Mouse (Mus musculus): ENCODE measurements around the gene Pik3r4. TPM values are rescaled to one million over a fixed set of nuclear protein-coding genes. Genes with fewer than 3 reads are reported as not detected.
"Not testable (repeated sequence)": the region's sequence is repeated elsewhere in the genome, so short reads cannot be mapped to it uniquely, and the experiment has no call there.

The Pik3r4 gene
- polyA plus RNA-seq (2014; fragmentation: Nextera tagmentation; extraction: Ambion mirVana): 25.4 and 27.4 TPM in 2 replicates

GRCm38 (mm10) chr9:105642460-105643371, at the start of gene Pik3r4:
TSS of gene Pik3r4 (plus strand) at chr9:105642978.
- peak within 1 kb of the TSS; percentile 83 for H3K4me2 ChIP-seq
- H3K36me3 ChIP-seq (ENCODE audit: control insufficient read depth, insufficient read depth, low read length): 0 out of 2 replicates have a peak, but pooled peaks cover 3% of the 10 kb centered on the region
- WGBS: 5% methylated on average over 37 of the region's 37 CpGs
- peak; percentile 92 for ATAC-seq (ENCODE audit: low FRiP score)
- DNase-seq (ENCODE audit: low spot score, missing footprints): peak; percentile 97
- peaks cover 6% of the 10 kb centered on the region for H3K4me1 ChIP-seq (ENCODE audit: control insufficient read depth, insufficient read depth, low read length)
- H3K9me3 ChIP-seq (ENCODE audit: control insufficient read depth, low read length): no peaks in the 10 kb centered on the region
- H3K4me3 ChIP-seq (ENCODE audit: low read depth, low read length): peak within 1 kb of the TSS; percentile 68
- peak within 1 kb of the TSS; percentile 80 for H3K9ac ChIP-seq (ENCODE audit: low read length)
- H3K27me3 ChIP-seq (ENCODE audit: control insufficient read depth, insufficient read depth, low read length): no peaks in the 10 kb centered on the region
- no peak within 1 kb of the TSS for H3K27ac ChIP-seq (ENCODE audit: low read depth, low read length)

DNA sequence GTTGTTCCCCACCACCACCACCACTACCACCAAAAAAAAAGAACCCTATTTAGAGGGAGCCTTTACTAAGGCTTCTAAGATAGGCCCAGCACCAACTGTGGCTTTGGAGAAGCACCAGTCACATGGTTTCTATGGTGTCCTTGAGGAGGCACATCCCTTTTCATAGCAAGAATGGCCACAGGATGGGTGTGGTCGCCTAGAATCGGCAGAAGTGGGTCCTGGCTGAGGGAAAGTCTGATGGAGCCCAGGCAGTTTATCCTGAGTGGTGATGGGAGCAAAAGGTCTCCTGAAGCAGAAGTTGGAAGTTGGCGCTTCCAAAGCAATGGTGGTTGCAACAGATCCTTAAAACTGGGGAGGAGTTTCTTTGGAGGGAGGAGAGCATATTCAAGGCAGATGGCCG, 43.9 kb upstream of the Pik3r4 start:
- ATAC-seq (ENCODE audit: low FRiP score): no peak
- H3K27me3 ChIP-seq (ENCODE audit: control insufficient read depth, insufficient read depth, low read length): no peaks in the 10 kb centered on the region

GRCm38 (mm10) chr9:105611980-105612771, 30.6 kb upstream of the Pik3r4 start:
- no peaks in the 10 kb centered on the region for H3K4me1 ChIP-seq (ENCODE audit: control insufficient read depth, insufficient read depth, low read length)
- WGBS: 90% methylated on average over 15 of the region's 15 CpGs
- no peak for DNase-seq (ENCODE audit: low spot score, missing footprints)
- H3K4me3 ChIP-seq (ENCODE audit: low read depth, low read length): no peak overlapping the region
- H3K4me2 ChIP-seq: no peak overlapping the region
- H3K27ac ChIP-seq (ENCODE audit: low read depth, low read length): no peak overlapping the region
- no peak for ATAC-seq (ENCODE audit: low FRiP score)
- H3K9me3 ChIP-seq (ENCODE audit: control insufficient read depth, low read length): no peaks in the 10 kb centered on the region
- no peaks in the 10 kb centered on the region for H3K36me3 ChIP-seq (ENCODE audit: control insufficient read depth, insufficient read depth, low read length)
- no peak overlapping the region for H3K9ac ChIP-seq (ENCODE audit: low read length)
- H3K27me3 ChIP-seq (ENCODE audit: control insufficient read depth, insufficient read depth, low read length): no peaks in the 10 kb centered on the region

More for the DNA sequence above, 43.9 kb upstream of the Pik3r4 start:
- H3K4me1 ChIP-seq (ENCODE audit: control insufficient read depth, insufficient read depth, low read length): no peaks in the 10 kb centered on the region
- H3K4me2 ChIP-seq: no peak overlapping the region
- no peak overlapping the region for H3K27ac ChIP-seq (ENCODE audit: low read depth, low read length)
- H3K9ac ChIP-seq (ENCODE audit: low read length): no peak overlapping the region
- no peak overlapping the region for H3K4me3 ChIP-seq (ENCODE audit: low read depth, low read length)
- WGBS: 83% methylated on average over 4 of the region's 4 CpGs
- no peaks in the 10 kb centered on the region for H3K9me3 ChIP-seq (ENCODE audit: control insufficient read depth, low read length)
- H3K36me3 ChIP-seq (ENCODE audit: control insufficient read depth, insufficient read depth, low read length): no peaks in the 10 kb centered on the region
- DNase-seq (ENCODE audit: low spot score, missing footprints): no peak

DNA sequence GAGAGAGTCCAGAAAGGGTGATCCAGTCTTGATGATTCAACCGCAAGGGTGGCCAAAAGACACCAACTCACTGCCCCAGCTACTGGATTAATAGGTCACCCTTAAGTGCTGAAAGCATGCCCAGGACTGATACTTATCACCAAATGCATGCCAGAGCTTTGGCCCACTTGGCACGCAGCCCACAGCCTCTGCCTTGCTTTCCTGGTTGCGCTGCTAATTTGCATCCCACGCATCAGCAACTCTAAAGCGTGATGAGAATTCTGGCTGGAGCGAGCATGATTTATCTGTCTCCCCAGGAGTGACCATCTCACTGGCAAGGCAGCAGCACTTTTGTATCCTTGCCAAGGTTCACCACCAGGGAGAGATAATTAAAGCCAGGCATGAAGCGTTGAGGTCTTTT, 29.9 kb upstream of the Pik3r4 start:
- Histone ChIP-seq H3K4me1 (ENCODE audit: control insufficient read depth, insufficient read depth, low read length) (no peaks in the 10 kb centered on the region), H3K4me3 (ENCODE audit: low read depth, low read length) (no peak overlapping the region), H3K27ac (ENCODE audit: low read depth, low read length) (no peak overlapping the region), H3K36me3 (ENCODE audit: control insufficient read depth, insufficient read depth, low read length) (no peaks in the 10 kb centered on the region), H3K27me3 (ENCODE audit: control insufficient read depth, insufficient read depth, low read length) (no peaks in the 10 kb centered on the region), H3K9ac (ENCODE audit: low read length) (no peak overlapping the region), H3K4me2 (no peak overlapping the region), H3K9me3 (ENCODE audit: control insufficient read depth, low read length) (no peaks in the 10 kb centered on the region)
- DNase-seq (ENCODE audit: low spot score, missing footprints) (no peak), ATAC-seq (ENCODE audit: low FRiP score) (no peak)
- WGBS: 88% methylated on average over 7 of the region's 7 CpGs

DNA sequence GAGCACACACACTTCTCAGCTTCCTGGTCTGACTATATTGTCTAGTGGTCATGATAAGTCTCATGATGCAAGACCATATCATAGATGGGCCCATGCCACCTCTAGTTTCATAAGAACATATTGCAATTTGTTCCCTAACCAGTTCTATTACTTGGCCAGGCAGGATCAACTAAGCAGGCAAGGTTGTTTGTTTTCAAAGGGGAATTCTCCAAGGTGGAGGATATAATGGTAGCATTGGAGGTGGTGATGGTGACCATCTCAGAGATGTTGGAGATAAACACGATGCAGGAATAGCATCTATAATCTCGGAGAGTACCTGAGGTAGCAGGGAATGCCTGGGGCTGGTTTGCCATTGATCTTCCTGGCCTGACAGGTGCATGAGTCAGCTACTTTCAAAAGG, 26.8 kb upstream of the Pik3r4 start:
- H3K4me3 ChIP-seq (ENCODE audit: low read depth, low read length): no peak overlapping the region
- no peaks in the 10 kb centered on the region for H3K9me3 ChIP-seq (ENCODE audit: control insufficient read depth, low read length)
- WGBS: 79% methylated on average over 2 of the region's 2 CpGs
- no peaks in the 10 kb centered on the region for H3K36me3 ChIP-seq (ENCODE audit: control insufficient read depth, insufficient read depth, low read length)
- H3K4me2 ChIP-seq: no peak overlapping the region
- no peaks in the 10 kb centered on the region for H3K4me1 ChIP-seq (ENCODE audit: control insufficient read depth, insufficient read depth, low read length)
- ATAC-seq (ENCODE audit: low FRiP score): no peak
- no peak for DNase-seq (ENCODE audit: low spot score, missing footprints)
- H3K27me3 ChIP-seq (ENCODE audit: control insufficient read depth, insufficient read depth, low read length): no peaks in the 10 kb centered on the region
- H3K27ac ChIP-seq (ENCODE audit: low read depth, low read length): no peak overlapping the region
- no peak overlapping the region for H3K9ac ChIP-seq (ENCODE audit: low read length)

DNA sequence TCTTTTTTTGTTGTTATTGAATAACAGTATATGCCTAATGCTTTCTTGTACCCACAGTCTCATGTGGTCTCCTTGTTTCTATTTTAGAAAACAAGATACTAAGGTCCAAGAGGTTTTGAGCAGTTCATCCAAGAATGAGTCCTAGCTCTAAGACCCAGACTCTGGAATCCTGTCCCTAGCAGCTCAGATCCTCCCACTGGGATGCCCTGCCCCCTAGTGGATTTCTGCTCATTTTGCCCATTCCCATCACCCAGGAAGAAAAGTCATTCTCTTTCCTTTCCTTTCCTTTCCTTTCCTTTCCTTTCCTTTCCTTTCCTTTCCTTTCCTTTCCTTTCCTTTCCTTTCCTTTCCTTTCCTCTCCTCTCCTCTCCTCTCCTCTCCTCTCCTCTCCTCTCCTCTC, 25.5 kb upstream of the Pik3r4 start:
- not testable (repeated sequence) for ATAC-seq (ENCODE audit: low FRiP score); H3K4me1 ChIP-seq (ENCODE audit: control insufficient read depth, insufficient read depth, low read length); H3K27me3 ChIP-seq (ENCODE audit: control insufficient read depth, insufficient read depth, low read length); H3K4me3 ChIP-seq (ENCODE audit: low read depth, low read length); H3K9me3 ChIP-seq (ENCODE audit: control insufficient read depth, low read length); H3K27ac ChIP-seq (ENCODE audit: low read depth, low read length); H3K9ac ChIP-seq (ENCODE audit: low read length); H3K36me3 ChIP-seq (ENCODE audit: control insufficient read depth, insufficient read depth, low read length); H3K4me2 ChIP-seq
- DNase-seq (ENCODE audit: low spot score, missing footprints): peak; percentile 89

DNA sequence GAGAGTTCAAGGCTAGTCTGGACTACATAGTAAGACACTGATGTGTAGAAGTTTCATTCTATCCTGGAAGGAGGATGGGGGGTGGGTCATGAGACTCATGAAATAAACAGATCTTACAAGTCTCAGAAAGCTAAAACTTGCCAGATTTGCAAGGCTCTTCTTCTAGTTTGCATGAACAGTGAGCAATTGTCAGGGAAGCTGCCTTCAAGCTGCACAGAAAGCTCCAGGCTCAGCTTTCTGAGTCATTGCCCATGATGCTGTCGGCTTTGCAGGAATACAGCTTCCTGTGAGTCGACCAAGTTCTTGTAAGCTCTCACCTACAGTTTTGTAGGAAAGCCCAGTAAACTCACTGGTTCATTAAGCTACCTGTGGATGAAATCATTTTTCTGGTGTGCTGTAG, 8.8 kb upstream of the Pik3r4 start:
- no peak overlapping the region for H3K27ac ChIP-seq (ENCODE audit: low read depth, low read length)
- no peak overlapping the region for H3K9ac ChIP-seq (ENCODE audit: low read length)
- ATAC-seq (ENCODE audit: low FRiP score): no peak
- H3K9me3 ChIP-seq (ENCODE audit: control insufficient read depth, low read length): no peaks in the 10 kb centered on the region
- no peaks in the 10 kb centered on the region for H3K4me1 ChIP-seq (ENCODE audit: control insufficient read depth, insufficient read depth, low read length)
- H3K4me3 ChIP-seq (ENCODE audit: low read depth, low read length): no peak overlapping the region
- DNase-seq (ENCODE audit: low spot score, missing footprints): no peak
- H3K27me3 ChIP-seq (ENCODE audit: control insufficient read depth, insufficient read depth, low read length): no peaks in the 10 kb centered on the region
- 89% methylated on average over 2 of the region's 2 CpGs for WGBS
- H3K36me3 ChIP-seq (ENCODE audit: control insufficient read depth, insufficient read depth, low read length): no peaks in the 10 kb centered on the region
- no peak overlapping the region for H3K4me2 ChIP-seq

GRCm38 (mm10) chr9:105641377-105641776, 1.4 kb upstream of the Pik3r4 start:
- H3K36me3 ChIP-seq (ENCODE audit: control insufficient read depth, insufficient read depth, low read length): not testable (repeated sequence)
- WGBS: 66% methylated on average over 6 of the region's 6 CpGs

GRCm38 (mm10) chr9:105656189-105656588, 13.4 kb downstream of the Pik3r4 start:
- ATAC-seq (ENCODE audit: low FRiP score) (no peak), DNase-seq (ENCODE audit: low spot score, missing footprints) (peak; percentile 4)
- Histone ChIP-seq H3K9me3 (ENCODE audit: control insufficient read depth, low read length) (no peaks in the 10 kb centered on the region), H3K4me2 (no peak overlapping the region), H3K27ac (ENCODE audit: low read depth, low read length) (no peak overlapping the region), H3K36me3 (ENCODE audit: control insufficient read depth, insufficient read depth, low read length) (peaks cover 7% of the 10 kb centered on the region; the same call in 1 of the 2 replicates), H3K4me1 (ENCODE audit: control insufficient read depth, insufficient read depth, low read length) (no peaks in the 10 kb centered on the region), H3K27me3 (ENCODE audit: control insufficient read depth, insufficient read depth, low read length) (no peaks in the 10 kb centered on the region), H3K4me3 (ENCODE audit: low read depth, low read length) (no peak overlapping the region), H3K9ac (ENCODE audit: low read length) (no peak overlapping the region)
- 77% methylated on average over 2 of the region's 2 CpGs for WGBS

More at GRCm38 (mm10) chr9:105641377-105641776, 1.4 kb upstream of the Pik3r4 start:
- not testable (repeated sequence) for H3K9me3 ChIP-seq (ENCODE audit: control insufficient read depth, low read length); H3K27ac ChIP-seq (ENCODE audit: low read depth, low read length); H3K9ac ChIP-seq (ENCODE audit: low read length); ATAC-seq (ENCODE audit: low FRiP score); H3K4me2 ChIP-seq; DNase-seq (ENCODE audit: low spot score, missing footprints); H3K27me3 ChIP-seq (ENCODE audit: control insufficient read depth, insufficient read depth, low read length); H3K4me1 ChIP-seq (ENCODE audit: control insufficient read depth, insufficient read depth, low read length); H3K4me3 ChIP-seq (ENCODE audit: low read depth, low read length)

Data from midbrain, embryonic 11.5 days (tissue).